Mouse (Mus musculus) liver (tissue): ENCODE data around the gene Lrrc71.
A peak's percentile ranks its signal among the peaks of the same experiment; 100 is the strongest.

ENCODE experiments used
- DNase-seq: peaks from one replicate; pipeline ENCODE4 v3.0.0-alpha.2; 2020; ENCODE audit warnings: mixed read lengths

Lrrc71 gene

DNA sequence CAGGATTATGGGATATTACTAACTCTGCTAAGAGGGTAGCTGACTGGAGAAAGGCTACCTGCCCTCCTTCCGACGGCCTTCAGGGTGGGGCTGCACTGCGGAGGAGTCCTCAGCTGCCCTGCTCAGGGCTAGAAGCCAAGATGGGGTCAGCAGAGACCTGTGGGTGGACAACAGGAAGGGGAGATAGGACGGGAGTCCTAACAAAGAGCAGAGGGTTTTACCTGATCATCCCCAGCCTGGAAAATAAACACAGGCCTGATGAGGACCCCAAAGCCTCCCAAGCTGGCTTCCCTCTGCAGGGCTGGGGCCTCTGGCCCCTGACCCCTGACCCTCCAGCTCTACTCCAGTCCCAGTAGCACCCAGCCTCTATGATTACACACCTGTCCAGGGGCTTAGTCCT lies 14.8 kb upstream of the Lrrc71 start:
- no peak for DNase-seq

DNA sequence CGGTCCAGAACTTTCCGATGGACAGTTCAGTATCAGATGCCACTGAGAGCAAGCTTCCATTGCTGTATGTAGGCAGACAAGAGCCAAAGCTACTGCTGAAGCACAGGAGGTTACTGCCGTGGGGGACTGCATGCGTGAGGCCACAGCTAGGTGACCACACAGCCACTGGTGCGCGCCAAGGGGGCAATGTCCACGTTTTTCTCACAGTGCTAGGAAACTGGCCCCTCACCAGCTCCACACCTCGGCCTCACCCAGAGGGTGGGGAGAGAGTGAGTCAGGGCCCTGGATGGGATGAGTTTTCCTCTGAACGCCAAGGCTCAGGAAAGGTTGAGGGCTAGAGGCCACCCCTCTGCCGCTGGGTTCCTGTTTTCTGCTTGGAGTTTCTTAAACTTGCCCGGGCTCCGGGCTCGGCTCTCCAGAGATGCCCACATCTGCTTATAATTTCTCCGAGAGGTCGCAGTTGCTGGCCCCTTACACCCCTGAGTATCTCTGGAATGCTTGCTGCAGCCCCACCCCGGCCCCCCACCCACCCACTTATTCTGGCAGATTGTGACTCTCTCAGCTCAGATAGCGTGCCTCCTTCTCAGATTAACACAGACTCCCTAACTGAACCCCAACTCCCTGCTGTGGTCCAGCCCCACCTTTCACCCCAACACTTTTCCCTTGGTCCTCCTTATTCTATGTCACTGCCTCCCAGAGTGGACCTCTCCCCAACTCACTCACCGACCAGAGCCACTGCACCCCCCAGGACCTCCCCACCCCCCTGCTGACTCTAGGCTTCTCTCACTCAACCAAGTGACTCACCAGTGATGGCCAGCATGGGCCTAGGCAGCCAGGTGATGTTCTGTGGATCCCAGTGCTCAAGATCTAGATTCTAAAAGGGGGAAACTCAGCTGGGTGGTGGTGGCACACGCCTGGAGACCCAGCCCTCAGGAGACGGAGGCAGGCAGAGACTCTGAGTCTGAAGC lies 13.3 kb upstream of the Lrrc71 start:
- no peak for DNase-seq

DNA sequence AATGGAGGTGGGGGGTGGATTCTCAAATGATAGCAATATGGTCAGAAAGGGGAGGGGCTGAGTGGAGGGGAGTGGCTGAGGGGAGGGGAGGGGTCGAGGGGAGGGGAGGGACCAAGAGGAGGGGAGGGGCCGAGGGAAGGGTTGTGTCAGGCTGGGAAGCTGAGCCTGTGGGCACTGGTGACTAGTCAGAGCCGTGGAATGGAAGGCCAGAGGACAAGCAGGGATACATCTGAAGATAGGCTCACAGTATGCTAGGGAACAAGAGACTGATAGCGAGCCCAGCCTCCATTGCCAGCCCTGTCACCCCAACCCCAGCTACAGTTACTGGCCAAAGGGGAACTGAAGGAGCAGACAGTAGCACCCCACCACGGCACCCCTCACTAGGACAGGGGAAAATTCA lies 10.2 kb upstream of the Lrrc71 start:
- DNase-seq = no peak

DNA sequence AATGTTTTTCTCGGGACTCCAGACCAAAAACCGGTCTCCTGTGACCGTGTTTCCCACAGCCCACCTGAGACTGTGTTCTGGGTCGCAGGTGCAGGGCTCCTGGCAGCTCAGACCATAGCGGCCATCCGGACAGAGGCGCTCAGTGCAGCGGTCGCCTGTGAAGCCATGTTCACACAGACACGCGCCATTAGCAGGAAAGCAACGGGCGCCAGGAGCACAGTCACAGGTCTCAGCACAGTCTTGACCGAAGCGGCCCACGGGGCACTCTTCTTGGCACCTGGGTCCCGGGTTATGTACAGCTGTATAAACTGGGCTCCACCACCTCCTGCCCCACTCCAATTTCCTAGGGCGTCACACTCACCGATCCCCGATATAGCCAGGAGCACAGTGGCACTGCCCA lies 8.1 kb upstream of the Lrrc71 start:
- DNase-seq = no peak

DNA sequence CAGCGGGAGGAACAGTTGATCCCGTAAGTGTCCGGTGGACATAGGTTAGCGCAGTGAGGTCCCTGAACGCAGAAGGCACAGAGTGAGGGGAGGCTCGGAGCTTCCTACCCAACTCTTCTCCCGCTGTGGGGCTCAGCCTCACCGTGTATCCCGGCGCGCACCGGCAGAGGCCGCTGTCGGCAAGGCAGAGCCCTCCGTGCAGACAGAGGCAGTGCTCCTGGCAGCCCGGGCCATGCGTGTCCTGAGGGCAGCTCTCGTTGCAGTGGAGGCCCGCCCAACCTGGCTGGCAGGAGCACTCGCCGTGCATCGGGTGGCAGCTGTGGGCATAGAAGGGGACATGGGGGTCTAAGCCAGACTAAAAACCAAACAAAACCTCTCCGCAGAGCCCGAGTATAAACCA lies 7.5 kb upstream of the Lrrc71 start:
- DNase-seq = peak; percentile 75

GRCm38 (mm10) chr3:87753829-87754228 lies 5.4 kb upstream of the Lrrc71 start:
- no peak for DNase-seq

GRCm38 (mm10) chr3:87752567-87752966 lies 4.1 kb upstream of the Lrrc71 start:
- DNase-seq = no peak

DNA sequence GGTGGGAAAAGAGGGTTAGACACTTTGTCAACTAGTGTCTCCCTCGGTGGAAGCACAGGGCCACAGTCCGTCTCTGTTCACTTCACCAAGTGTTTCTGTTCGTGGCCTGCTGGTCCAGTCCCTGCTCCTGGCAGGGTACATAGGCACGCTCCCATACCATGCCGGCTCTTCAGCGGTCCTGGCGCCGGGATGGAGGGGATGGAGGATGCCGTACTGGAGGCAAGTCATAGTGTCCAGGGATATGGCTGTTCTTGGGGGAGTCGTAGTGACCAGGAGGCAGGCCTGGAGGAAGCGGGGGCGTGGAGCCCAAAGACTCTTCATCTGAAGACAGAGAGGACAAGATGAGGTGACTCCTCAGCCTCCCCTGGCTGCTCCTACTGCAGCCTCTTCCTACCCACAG lies 1.6 kb upstream of the Lrrc71 start:
- no peak for DNase-seq

GRCm38 (mm10) chr3:87749036-87749435 lies 611 bp upstream of the Lrrc71 start:
- peak; percentile 48 for DNase-seq

GRCm38 (mm10) chr3:87745036-87745659 lies 3.3 kb downstream of the Lrrc71 start:
- no peak for DNase-seq

GRCm38 (mm10) chr3:87743927-87744326 lies 4.5 kb downstream of the Lrrc71 start:
- no peak for DNase-seq

DNA sequence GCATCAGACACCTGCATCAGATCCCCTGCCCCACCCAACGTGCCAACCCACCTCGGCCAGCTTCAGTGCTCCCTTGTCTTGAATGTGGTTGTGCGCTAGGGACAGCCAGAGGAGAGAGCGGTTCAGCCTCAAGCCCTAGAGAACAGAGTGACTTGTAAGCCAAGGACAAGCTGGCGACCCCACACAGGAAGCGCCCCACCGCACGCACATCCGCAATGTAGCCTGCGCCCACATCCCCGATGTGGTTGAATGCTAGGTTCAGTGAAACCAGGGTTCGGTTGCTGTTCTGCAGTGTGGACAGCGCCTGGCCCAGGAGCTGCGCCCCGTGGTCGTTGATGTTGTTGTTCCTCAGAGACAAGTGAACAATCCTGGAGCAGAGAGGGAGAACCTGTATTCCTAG lies 5.7 kb downstream of the Lrrc71 start:
- no peak for DNase-seq

GRCm38 (mm10) chr3:87742013-87742412 lies 6.4 kb downstream of the Lrrc71 start:
- DNase-seq = no peak

DNA sequence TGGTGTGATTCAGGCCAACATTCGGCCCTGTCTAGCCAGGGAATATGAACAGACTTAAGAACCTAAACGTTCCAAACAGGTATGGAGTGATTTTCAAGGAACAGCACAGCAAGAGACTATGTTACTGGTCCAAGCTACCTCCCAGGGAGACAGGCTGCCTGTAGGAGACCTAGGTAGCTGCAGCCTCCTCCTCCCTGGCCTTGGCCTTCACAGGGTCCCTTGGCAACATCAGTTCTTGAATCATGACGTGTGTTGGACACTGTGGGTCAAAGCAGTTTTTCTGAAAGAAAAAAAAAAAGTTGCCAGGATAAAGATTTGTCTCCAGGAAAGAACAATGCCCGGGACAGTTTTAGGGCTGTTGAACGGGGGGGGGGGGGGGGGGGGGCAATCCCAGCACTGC lies 9.5 kb downstream of the Lrrc71 start:
- no peak for DNase-seq

- no peak for DNase-seq
Observed at GRCm38 (mm10) chr3:87735335-87735734, 13.1 kb downstream of the Lrrc71 start.

- DNase-seq = no peak
Observed at GRCm38 (mm10) chr3:87733984-87734761, 14.3 kb downstream of the Lrrc71 start.

GRCm38 (mm10) chr3:87733098-87733497 lies 15.3 kb downstream of the Lrrc71 start:
- DNase-seq = no peak

DNA sequence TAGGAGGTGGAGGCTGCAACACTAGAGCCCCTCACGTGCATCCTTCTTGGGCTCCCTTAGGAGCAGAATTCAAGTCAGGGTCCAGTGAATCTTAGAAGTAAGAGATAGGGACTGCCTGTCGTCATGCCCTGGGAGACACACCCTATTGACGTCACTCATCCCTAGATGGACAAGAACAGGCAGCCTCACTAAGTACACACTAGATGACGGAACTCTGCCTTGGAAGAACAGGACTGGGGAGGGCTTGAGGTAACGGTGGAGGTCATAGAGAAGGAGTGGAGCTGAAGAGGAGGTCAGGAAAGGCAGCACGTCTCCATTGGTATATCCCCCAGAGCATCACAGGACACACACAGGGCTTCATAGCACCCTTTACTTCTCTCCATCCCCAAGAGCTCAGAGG lies 19.7 kb downstream of the Lrrc71 start:
- DNase-seq = no peak

- DNase-seq = no peak
Observed at GRCm38 (mm10) chr3:87726191-87726590, 22.2 kb downstream of the Lrrc71 start.

GRCm38 (mm10) chr3:87725396-87726160 lies 22.8 kb downstream of the Lrrc71 start:
- DNase-seq = no peak

- no peak for DNase-seq
Observed at GRCm38 (mm10) chr3:87724556-87724955, 23.9 kb downstream of the Lrrc71 start.

GRCm38 (mm10) chr3:87718525-87718924 lies 29.9 kb downstream of the Lrrc71 start:
- no peak for DNase-seq
